Mouse (Mus musculus): Measurements from ENCODE around the gene Nfatc2. TPM values are rescaled to one million over a fixed set of nuclear protein-coding genes. Genes with fewer than 3 reads are reported as not detected.

The Nfatc2 gene
- polyA plus RNA-seq, 1 experiment from 2014 or later, result 9.9 TPM

GRCm38 (mm10) chr2:168440918-168441328 is 160.5 kb downstream of the Nfatc2 start:
- 83% methylated on average over 17 of the region's 17 CpGs for WGBS
- Histone ChIP-seq H3K4me2 (no peak overlapping the region), H3K27me3 (replicated peaks) (peaks cover 52% of the 10 kb centered on the region)

GRCm38 (mm10) chr2:168438981-168439452 is 162.4 kb downstream of the Nfatc2 start:
- 34% methylated on average over 8 of the region's 8 CpGs for WGBS
- no peak for ATAC-seq (ENCODE audit: insufficient number of reproducible peaks, low FRiP score)

More at GRCm38 (mm10) chr2:168440918-168441328, 160.5 kb downstream of the Nfatc2 start:
- no peak overlapping the region for H3K4me3 ChIP-seq
- no peaks in the 10 kb centered on the region for H3K36me3 ChIP-seq
- H3K9ac ChIP-seq, result no peak overlapping the region
- H3K27ac ChIP-seq (ENCODE audit: poor library complexity, severe bottlenecking), result no peak overlapping the region
- H3K9me3 ChIP-seq (replicated peaks), result peaks cover 19% of the 10 kb centered on the region
- ATAC-seq (ENCODE audit: insufficient number of reproducible peaks, low FRiP score), result no peak
- H3K4me1 ChIP-seq (replicated peaks), result no peaks in the 10 kb centered on the region

GRCm38 (mm10) chr2:168434187-168434586 is 167.3 kb downstream of the Nfatc2 start:
- H3K4me3 ChIP-seq, result no peak overlapping the region
- H3K36me3 ChIP-seq, result no peaks in the 10 kb centered on the region
- 53% methylated on average over 5 of the region's 5 CpGs for WGBS
- H3K27me3 ChIP-seq (replicated peaks), result peaks cover 17% of the 10 kb centered on the region
- H3K4me1 ChIP-seq (replicated peaks), result no peaks in the 10 kb centered on the region
- no peak overlapping the region for H3K9ac ChIP-seq
- H3K4me2 ChIP-seq, result no peak overlapping the region
- H3K27ac ChIP-seq (ENCODE audit: poor library complexity, severe bottlenecking), result no peak overlapping the region
- ATAC-seq (ENCODE audit: insufficient number of reproducible peaks, low FRiP score), result no peak
- peaks cover 18% of the 10 kb centered on the region for H3K9me3 ChIP-seq (replicated peaks)

More at GRCm38 (mm10) chr2:168438981-168439452, 162.4 kb downstream of the Nfatc2 start:
- Histone ChIP-seq H3K36me3 (no peaks in the 10 kb centered on the region), H3K4me3 (no peak overlapping the region), H3K27me3 (replicated peaks) (peaks cover 37% of the 10 kb centered on the region), H3K4me1 (replicated peaks) (no peaks in the 10 kb centered on the region), H3K4me2 (no peak overlapping the region), H3K9me3 (replicated peaks) (peaks cover 26% of the 10 kb centered on the region), H3K27ac (ENCODE audit: poor library complexity, severe bottlenecking) (no peak overlapping the region), H3K9ac (no peak overlapping the region)

- no peak overlapping the region for H3K9ac ChIP-seq
- H3K36me3 ChIP-seq, result no peaks in the 10 kb centered on the region
- H3K4me1 ChIP-seq (replicated peaks), result no peaks in the 10 kb centered on the region
- H3K4me3 ChIP-seq, result no peak overlapping the region
- no peak for ATAC-seq (ENCODE audit: insufficient number of reproducible peaks, low FRiP score)
- H3K27me3 ChIP-seq (replicated peaks), result peaks cover 9% of the 10 kb centered on the region
- H3K4me2 ChIP-seq, result no peak overlapping the region
- H3K27ac ChIP-seq (ENCODE audit: poor library complexity, severe bottlenecking), result no peak overlapping the region
- 70% methylated on average over 5 of the region's 5 CpGs for WGBS
- peaks cover 21% of the 10 kb centered on the region for H3K9me3 ChIP-seq (replicated peaks)
Measured at GRCm38 (mm10) chr2:168433392-168433791, 168.1 kb downstream of the Nfatc2 start.

GRCm38 (mm10) chr2:168432394-168432793 is 169.1 kb downstream of the Nfatc2 start:
- WGBS, result 83% methylated on average over 7 of the region's 7 CpGs
- no peak for ATAC-seq (ENCODE audit: insufficient number of reproducible peaks, low FRiP score)
- H3K9ac ChIP-seq, result no peak overlapping the region

GRCm38 (mm10) chr2:168429598-168429997 is 171.9 kb downstream of the Nfatc2 start:
- Histone ChIP-seq H3K27ac (ENCODE audit: poor library complexity, severe bottlenecking) (no peak overlapping the region), H3K36me3 (no peaks in the 10 kb centered on the region), H3K27me3 (replicated peaks) (peaks cover 31% of the 10 kb centered on the region), H3K4me3 (no peak overlapping the region), H3K9me3 (replicated peaks) (peaks cover 23% of the 10 kb centered on the region), H3K4me2 (no peak overlapping the region), H3K9ac (no peak overlapping the region), H3K4me1 (replicated peaks) (no peaks in the 10 kb centered on the region)
- ATAC-seq (ENCODE audit: insufficient number of reproducible peaks, low FRiP score), result no peak
- 84% methylated on average over 10 of the region's 10 CpGs for WGBS

More at GRCm38 (mm10) chr2:168432394-168432793, 169.1 kb downstream of the Nfatc2 start:
- Histone ChIP-seq H3K27me3 (replicated peaks) (peaks cover 5% of the 10 kb centered on the region; the same call in 1 of the 2 replicates), H3K4me3 (no peak overlapping the region), H3K4me1 (replicated peaks) (no peaks in the 10 kb centered on the region), H3K4me2 (no peak overlapping the region), H3K27ac (ENCODE audit: poor library complexity, severe bottlenecking) (no peak overlapping the region), H3K36me3 (no peaks in the 10 kb centered on the region), H3K9me3 (replicated peaks) (peaks cover 30% of the 10 kb centered on the region)

- Histone ChIP-seq H3K27ac (ENCODE audit: poor library complexity, severe bottlenecking) (no peak overlapping the region), H3K36me3 (no peaks in the 10 kb centered on the region), H3K4me2 (no peak overlapping the region), H3K9me3 (replicated peaks) (peaks cover 23% of the 10 kb centered on the region), H3K9ac (no peak overlapping the region), H3K4me1 (replicated peaks) (no peaks in the 10 kb centered on the region), H3K4me3 (no peak overlapping the region), H3K27me3 (replicated peaks) (peaks cover 41% of the 10 kb centered on the region)
- no peak for ATAC-seq (ENCODE audit: insufficient number of reproducible peaks, low FRiP score)
- 86% methylated on average over 5 of the region's 5 CpGs for WGBS
Measured at GRCm38 (mm10) chr2:168428375-168428901, 173.0 kb downstream of the Nfatc2 start.

Small RNA genes lying within 50 kb of the gene (microRNA-seq; reads per million reads assigned to microRNA genes)
- gene Mir7004, result 0.71 reads per million

Other genes starting within 250 kb of the Nfatc2 start
- 15.7 and 16.1 TPM in 2 replicates for gene Atp9a, start 140.8 kb upstream of the Nfatc2 start, polyA plus RNA-seq (2016; fragmentation: Nextera tagmentation; extraction: Ambion mirVana)
- gene Sall4, start 166.3 kb upstream of the Nfatc2 start, polyA plus RNA-seq (2016; fragmentation: Nextera tagmentation; extraction: Ambion mirVana), result 3.9 and 5.4 TPM in 2 replicates